Mouse (Mus musculus) cortical plate, adult 2 months (tissue): ENCODE data around the gene Slc39a11.

Experiments
- CTCF ChIP-seq: fragments of 200-500 bp; IDR thresholded peaks from 2 replicates; pipeline ENCODE4 v1.5.1; 2011; ENCODE audit warnings: mild to moderate bottlenecking, control low read depth, low read length; ENCODE audit not compliant: insufficient read depth; ENCODE audit errors: extremely low read depth
- POLR2A ChIP-seq: fragments of 200-500 bp; IDR thresholded peaks from 2 replicates; pipeline ENCODE4 v1.6.1; 2011; ENCODE audit warnings: mild to moderate bottlenecking, low read length, control low read depth; ENCODE audit not compliant: insufficient read depth; ENCODE audit errors: extremely low read depth

GRCm38 (mm10) chr11:113373331-113373730 is 276.5 kb downstream of the Slc39a11 start:
- no peak for TF ChIP-seq POLR2A
- no peak for TF ChIP-seq CTCF
